Mouse (Mus musculus) MEL-GATA-1-ER (cell line): ENCODE data around the gene Lsm8.
"Not testable (repeated sequence)": the region's sequence is repeated elsewhere in the genome, so short reads cannot be mapped to it uniquely, and the experiment has no call there.

ENCODE experiments used
- DNase-seq: peaks from one replicate; pipeline ENCODE4 v3.0.0-alpha.2; 2012; ENCODE audit warnings: low read depth; ENCODE audit errors: extremely low read depth

The Lsm8 gene

DNA sequence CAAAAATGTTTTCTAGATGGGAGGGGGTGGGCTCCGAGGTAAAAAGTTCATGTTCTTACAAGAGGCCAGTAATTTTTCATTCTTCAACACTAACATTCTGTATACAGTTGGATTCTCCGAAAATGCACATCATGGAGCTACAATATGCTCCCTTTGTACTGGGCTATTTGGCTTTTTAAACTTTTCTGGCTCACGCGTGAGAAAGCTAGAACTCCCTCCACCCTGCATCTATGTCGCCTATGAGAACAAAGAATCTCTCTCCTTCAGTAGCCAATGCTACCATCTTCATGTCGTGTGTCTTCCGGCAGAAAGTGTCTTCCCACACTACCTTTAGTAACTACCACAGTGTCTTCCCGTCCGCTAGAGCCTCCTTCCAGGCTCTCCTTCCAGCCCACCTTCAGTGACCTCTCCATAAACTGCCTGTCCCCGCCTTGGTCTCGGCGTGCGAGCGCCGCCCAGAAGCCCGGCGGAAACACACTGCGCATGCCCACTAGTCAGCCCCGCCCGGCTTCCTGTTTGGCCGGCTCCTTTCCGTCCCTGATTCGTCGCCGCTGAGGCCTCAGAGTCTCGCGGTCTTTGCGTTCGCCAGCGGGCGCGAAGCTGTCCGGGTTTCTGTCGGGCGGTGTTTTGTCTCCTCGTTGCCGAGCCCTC, at the start of gene Lsm8:
Lsm8 (plus strand) TSS at position 529 of the 651 bp plus-strand sequence.
- peak; percentile 86 for DNase-seq

DNA sequence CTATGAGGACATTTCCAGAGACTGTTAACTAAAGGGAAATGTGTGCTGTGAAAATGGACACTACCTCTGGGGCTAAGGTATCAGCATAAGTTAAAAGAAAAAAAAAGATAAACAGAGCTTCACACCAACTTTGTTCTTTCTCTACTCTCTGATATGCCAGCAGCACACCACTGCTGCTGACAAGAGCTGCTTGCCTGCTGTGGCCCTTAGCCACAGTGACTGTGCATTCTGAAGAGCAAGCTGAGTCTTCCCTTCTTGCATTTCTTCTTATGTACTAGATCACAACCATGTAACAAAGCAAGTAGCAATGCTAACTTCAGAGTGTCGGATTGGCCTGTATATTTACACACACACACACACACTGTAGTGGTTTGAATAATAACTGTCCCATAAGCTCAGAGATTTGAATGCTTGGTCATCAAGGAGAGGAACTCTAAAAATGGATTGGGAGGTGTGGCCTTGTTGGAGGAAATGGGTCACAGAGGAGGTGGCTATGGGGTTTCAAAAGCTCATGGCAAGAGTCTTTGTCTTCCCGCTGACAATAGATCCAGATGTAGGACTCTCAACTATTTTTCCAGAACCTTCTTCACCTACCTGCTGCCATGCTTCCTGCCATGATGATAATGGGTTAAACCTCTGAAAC, 47.4 kb upstream of the Lsm8 start:
- no peak for DNase-seq

DNA sequence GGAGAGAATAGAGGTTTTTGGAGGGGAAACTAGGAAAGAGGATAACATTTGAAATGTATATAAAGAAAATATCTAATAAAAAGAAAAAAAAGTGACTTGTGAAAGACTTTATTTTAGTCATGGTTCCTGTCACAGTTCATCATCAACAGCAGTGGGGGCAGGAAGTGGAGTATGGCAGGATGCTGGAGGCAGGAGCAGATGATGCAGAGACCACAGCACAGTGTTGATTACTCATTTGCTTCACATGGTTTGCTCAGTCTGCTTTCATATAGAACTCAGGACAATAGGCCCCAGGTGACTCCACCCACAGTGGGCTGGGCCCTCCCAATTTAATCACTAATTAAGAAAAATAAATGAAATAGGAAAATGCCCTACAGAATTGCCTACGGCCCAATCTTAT, 35.8 kb upstream of the Lsm8 start:
- no peak for DNase-seq

DNA sequence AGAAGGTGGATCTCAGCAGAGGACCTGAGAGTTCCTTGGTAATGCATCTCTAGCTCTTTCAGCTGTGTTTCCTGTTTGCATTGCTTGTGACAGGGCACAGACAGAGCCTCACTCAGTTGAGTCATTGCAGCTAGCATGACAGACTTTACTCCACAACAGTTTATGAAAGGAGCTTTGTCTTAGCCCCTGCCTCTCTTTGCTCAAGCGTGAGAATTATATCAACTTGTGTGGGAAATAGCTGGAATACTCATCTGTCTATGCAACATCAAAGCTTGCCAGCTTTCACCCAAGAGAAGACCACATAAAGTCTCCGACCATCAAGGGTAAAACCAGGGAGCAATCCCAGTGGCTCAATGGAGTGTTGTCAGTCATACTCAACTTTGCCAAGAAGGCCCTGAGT, 32.8 kb upstream of the Lsm8 start:
- no peak for DNase-seq

DNA sequence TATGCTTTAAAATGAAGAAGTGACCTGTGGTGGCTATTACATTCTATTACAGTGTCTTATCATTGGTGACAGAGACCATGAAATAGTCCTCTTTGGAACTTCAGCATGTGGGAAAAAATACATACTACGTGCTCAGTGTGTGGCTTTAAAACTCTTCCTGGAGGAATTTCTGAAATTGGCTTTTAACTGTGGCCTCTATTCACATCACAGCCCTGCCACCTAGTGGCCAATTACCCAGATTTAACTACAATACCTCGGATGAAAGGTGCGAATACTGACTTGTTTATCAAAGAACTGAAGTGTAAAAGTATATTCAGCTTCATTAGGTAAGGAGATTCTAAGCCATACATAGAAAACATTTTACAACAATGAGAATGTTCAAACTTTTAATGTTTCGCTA, 29.0 kb upstream of the Lsm8 start:
- peak; percentile 11 for DNase-seq

DNA sequence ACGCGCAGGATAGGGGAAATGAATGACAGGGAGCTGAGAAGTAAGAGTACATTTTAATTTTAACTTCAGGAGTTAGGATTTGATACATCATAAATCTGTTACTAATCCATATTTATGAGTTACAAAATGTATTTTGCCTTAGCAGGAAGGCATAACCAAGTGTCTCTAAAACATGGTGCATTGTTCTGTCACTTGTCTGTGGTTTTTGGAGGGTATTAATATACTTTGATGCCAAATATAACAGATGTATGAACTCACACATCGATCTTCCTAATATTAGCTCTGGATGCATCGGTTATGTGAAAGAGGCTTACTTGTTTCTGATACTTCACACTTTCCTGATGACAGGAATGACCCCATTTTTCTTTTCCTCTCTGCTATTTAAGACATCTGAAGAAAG, 28.1 kb upstream of the Lsm8 start:
- no peak for DNase-seq

DNA sequence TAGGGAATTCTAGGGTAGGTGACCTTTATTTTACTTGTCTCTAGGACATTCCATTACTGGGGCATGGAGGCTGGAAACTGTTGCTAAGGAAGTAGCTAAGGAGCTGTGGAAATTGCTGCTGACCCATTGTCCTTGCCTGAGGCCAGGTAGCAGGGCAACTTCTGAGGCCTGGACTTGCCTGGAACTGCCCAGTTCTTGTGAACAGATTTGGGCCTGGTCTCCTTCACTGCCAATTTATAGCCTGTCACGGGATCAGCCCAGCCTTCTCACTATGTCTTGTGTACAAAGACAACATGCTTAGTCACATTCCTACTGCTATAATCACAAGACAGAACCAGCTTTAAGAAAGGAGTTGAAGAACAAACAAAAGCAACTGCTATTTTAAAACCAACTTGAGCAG, 25.6 kb upstream of the Lsm8 start:
- DNase-seq = no peak

DNA sequence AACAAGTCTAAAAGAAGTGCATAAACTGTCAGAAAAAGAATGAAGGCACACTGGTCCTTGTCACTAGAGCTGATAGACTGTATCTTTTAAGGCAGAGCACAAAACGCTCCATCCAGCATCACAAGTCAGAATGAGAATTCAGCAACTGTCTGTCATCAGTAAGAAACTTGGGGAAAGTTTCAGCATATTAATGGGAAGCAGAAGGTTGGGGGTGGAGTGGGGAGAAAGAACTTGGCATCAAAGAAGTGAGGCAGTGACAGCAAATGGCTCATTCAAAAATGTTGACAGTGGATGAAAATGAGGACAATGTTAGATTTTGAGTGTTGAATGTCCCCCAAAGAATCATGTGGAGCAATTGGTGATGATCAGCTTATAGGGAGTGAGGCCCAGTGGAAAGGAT, 15.4 kb upstream of the Lsm8 start:
- no peak for DNase-seq

DNA sequence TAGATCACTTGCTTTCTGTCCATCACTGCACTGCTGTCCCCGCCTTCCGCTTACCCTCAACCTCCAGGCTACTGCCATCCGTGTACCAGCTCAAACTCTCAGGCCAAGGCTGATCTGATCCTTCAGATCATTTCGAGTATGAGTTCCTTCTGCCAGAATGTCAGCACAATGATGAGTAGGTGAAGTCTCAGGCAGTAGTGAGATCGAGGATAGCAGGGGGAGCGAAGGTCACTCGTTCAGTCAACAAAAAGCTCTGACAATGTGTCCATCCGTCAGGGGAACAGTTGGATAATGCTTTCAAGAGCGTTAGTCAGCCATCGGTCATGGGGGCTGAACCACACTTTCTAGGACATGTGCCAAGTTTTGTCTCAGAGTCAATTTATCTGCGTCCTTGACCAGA, 3.9 kb upstream of the Lsm8 start:
- DNase-seq = not testable (repeated sequence)

DNA sequence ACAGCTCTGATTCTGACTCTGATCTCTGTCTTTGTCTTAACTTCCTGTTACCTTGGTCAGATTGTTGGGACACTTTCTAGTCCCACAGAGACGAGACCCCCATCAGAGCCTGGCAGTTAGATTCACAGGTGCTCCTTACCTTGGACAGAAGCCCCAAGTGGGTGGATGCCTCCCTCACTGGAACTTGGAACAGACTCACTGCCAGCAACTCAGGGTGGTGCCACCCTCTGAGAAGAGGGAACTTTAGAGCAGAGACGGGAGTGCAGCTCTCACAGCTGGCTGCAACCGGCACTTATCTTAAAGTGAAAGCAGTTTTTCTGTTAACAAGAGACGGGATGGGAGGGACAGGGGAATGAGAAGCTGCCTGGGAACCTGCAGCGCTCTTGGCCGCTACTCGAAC, 2.8 kb upstream of the Lsm8 start:
- not testable (repeated sequence) for DNase-seq

DNA sequence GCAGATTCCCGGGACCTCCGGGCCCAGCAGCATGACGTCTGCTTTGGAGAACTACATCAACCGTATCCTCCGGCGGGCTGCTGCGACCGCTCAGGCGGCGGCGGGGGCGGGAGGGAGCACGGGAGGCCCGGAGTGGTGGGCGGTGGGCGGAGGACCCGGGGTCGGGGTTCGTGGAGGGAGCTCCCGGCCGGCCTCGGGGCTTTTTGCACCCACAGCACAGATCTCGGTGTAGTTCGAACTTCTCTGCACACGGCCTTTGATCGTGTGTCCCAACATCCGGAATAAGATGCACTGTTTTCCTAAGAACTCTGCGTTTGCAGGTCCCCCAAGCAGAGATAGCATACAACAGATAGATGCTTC, 303 bp downstream of the Lsm8 start:
- DNase-seq = no peak

DNA sequence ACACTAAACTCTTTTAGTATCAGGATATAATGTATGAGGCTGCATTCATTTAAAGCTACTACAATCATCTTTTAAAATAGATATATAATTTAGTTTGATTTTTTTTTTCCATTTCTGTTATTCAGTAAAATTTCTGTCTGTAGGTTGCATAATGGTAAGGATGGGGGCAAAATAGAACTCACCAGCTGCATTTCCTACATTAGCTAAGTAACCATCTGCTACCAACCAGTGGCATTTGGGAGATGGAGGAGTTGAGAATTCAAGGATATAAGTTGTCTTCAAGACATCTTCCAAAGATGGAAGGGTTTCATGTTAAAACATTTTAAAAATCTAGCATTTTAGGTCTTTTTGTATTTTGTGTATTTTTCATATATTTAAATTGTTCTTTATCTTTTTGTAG, 6.9 kb downstream of the Lsm8 start:
- DNase-seq = no peak

DNA sequence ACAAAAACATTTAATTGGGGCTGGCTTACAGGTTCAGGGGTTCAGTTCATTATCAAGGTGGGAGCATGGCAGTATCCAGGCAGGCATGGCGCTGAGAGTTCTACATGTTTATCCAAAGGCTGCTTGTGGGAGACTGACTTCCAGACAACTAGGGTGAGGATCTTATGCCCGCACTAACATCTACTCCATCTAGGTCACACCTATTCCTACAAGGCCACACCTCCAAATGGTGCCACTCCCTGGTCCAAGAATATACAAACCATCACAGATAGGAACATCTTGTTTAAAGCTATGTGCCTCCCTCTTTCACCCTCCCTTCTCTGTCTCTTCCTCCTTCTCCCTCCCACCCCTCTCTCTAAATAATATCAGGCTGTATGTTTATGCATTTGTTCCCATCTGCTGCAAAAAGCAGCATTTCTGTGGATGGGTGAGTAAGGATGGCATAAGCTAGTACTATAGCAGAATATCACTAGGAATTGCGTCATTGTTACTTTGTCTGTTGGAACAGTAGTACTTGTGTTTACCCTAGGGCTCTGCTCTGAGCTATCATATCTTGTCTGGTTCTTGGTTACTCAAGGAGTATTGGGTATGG, 8.2 kb downstream of the Lsm8 start:
- no peak for DNase-seq

DNA sequence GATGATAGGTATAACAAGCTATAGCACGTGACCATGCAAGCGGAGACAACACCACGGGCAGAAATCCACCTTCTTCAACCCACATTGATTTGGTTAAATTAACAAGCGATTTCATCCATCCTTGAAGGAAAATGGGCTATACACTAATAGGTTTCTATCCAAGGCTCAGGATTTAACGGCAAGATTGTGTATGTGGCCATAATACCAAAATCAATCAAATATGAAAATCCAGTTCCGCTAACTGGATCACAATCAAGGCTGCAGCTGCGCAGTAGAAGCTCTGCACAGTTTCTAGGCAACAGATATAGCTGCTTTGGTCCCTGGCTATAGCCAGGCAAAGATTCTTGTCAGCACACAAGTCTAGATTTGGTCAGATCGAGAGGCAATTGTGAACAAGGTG, 17.6 kb downstream of the Lsm8 start, which contains the start of gene Ankrd7:
Ankrd7 (plus strand) TSS at position 301 of the 400 bp plus-strand sequence.
- no peak for DNase-seq

DNA sequence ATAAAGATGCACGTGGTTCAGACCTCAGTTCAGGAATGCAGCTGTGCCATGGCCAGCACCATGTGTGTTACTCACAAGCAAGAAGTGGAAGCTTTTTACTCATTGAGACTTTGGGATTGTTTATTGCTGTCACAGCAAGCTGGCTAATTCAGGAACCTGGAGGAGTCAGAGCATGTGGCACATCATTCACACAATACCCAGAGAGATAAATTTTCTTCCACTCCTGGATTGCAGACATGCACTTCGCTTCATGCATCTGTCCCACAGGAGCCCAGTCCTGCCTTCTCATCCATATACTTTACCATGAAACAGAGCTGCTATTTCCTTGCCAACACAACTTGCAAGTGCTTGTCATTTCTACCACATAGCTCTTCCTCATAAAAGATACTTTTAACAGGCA, 40.7 kb downstream of the Lsm8 start:
- DNase-seq = no peak

DNA sequence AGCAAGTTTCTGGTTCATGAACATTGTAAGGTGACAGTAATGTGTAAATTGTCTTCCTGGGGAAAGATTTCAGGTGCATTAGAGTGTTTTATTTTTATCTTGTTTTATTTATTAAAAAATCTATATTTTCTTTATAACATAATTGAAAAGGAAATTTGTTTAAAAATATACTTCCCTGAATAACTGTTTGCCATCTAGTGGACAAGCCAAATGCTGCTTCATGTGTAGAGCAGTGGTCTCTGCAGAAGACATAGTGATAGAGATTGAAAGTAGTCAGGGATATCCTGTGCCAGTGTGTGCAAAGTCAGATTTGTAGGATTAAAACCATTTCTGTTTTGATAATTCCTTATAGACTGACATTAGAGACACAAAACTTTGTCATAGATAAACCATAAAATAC, 45.8 kb downstream of the Lsm8 start:
- no peak for DNase-seq
